Mouse (Mus musculus) lung, postnatal 4 days (tissue): ENCODE data around the gene 1700024B05Rik.
A peak's percentile ranks its signal among the peaks of the same experiment; 100 is the strongest.
"Not testable (repeated sequence)": the region's sequence is repeated elsewhere in the genome, so short reads cannot be mapped to it uniquely, and the experiment has no call there.

Experiments
- DNase-seq, 2 experiments: peaks; one replicate each; pipeline ENCODE4 v3.0.0; 2021

Gene 1700024B05Rik

DNA sequence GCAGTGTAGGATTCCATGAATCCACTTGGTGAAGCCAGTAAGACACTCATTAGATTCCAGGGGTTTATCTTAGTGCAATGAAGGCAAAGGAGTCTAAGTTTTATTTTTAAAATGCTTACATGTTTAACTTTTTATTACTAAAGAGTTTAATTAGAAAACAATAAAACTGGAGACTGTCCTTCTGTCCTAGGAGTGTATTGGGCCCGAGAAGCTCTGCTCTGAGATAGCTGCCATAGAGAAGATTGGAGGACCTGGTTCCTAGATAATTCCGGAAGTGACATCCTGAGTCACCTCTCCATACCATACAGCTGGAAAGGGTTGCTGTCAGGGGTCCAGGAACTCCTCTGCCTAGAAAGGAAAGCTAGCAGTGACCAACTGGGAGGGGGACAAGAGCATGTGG is at the start of gene 1700024B05Rik:
Gene 1700024B05Rik, plus strand, starts transcription at position 301 of the 400 bp plus-strand sequence.
- DNase-seq, result not testable (repeated sequence)

DNA sequence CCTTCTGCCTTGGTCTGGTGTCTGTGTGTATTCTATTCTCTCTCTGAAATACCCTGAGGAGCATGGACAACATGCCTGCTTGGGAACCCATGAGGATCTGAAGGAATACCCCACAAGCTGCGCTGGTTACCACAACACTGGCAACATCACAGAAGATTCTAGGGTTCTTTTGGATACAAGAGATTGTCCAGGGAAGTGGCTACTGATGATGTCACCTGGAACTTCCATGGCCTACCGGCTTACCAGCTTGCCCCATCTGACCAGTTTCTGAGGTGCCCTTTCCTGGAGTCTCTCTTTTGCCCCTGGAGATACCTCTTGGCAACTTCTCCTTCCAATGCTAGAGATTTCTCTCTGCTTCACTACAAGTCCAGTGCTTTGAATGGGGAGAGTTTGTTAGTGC is 36.6 kb upstream of the 1700024B05Rik start, which contains the start of gene Gm7980:
Gene Gm7980, minus strand, starts transcription at position 101 of the 400 bp plus-strand sequence.
- not testable (repeated sequence) for DNase-seq

DNA sequence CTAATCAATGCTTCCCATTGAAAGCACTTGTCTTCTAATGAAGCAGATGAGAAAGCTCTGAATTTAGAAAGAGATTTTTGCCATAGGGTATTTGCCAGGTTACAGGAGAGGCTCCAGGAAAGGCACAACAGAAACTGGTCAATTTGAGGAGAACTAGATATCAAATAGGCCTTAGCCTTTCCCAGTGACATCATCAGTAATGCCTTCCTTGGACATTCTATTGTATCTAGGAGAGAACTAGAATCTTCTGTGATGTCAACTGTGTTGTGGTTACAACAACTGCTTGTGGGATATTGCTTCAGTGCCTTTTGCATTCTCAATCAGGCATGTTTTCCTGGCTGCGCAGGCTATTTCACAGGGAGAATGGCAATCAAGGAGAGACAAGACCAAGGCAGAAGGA is 19.1 kb upstream of the 1700024B05Rik start, which contains the start of gene 1700049E17Rik1:
Gene 1700049E17Rik1, plus strand, starts transcription at position 301 of the 400 bp plus-strand sequence.
- DNase-seq, result not testable (repeated sequence)

DNA sequence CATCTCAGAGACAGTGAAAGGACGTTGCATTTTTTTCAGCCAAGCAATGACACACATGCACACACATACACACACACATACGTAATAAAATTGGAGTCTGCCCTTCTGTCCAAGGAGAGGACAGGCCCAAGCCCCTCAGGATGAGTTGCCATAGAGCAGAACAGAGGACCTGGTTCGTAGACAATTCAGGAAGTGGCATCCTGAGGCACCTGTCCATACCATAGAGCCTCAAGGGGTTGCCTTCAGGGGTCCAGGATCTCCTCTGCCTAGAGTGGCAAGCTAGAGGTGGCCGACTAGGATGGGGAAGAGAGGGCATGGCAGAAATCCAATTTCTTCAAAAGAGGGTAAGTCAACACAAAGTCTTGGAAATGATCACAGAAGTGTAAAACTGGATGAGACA is 20.3 kb downstream of the 1700024B05Rik start:
- peak in 1 of 2 experiments; percentile 20 for DNase-seq

DNA sequence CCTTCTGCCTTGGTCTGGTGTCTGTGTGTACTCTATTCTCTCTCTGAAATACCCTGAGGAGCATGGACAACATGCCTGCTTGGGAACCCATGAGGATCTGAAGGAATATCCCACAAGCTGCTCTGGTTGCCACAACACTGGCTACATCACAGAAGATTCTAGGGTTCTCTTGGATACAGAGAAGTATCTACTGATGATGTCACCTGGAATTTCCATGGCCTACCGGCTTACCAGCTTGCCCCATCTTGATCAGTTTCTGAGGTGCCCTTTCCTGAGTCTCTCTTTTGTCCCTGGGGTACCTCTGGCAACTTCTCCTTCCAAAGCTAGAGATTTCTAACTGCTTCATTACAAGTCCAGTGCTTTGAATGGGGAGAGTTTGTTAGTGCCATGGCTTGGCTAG is 24.0 kb downstream of the 1700024B05Rik start, which contains the start of gene Gm6401:
Gene Gm6401, minus strand, starts transcription at position 101 of the 400 bp plus-strand sequence.
- DNase-seq, result not testable (repeated sequence)

DNA sequence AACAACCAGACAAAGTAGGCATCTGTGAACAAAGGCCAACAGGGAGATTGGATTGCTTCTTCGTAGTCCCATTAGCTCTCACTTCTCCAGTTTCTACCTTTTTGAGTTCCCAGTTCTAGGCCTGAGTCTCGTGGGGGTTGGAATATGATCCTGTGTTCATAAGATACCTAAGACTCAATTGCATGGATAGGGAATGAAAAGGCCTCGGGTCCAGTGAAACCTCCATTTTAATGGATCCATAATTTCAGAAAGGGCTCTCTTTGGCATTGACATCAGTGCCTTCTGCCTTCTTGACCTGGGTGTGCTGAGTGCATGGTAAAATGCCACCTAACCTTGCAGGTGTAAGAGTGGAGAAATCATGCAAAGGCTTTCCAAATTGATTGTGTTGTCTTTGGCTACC is 24.8 kb downstream of the 1700024B05Rik start:
- DNase-seq, result not testable (repeated sequence)

DNA sequence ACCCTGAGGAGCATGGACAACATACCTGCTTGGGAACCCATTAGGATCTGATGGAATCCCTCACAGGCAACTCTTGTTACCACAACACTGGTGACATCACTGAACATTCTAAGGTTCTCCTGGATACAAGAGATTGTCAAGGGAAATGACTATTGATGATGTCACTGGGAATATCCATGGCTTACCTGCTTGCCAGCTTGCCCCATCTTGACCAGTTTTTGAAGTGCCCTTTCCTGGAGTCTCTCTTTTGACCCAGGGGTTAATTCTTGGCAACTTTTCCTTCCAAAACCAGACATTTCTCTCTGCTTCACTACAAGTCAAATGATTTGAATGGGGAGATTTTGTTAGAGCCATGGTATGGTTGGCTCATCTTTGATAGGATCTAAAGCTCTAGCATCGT is 39.4 kb downstream of the 1700024B05Rik start, which contains the start of gene Gm3543:
Gene Gm3543, minus strand, starts transcription at position 101 of the 400 bp plus-strand sequence.
- DNase-seq, result not testable (repeated sequence)
